Mouse (Mus musculus): ENCODE results near the gene Batf3. TPM values are rescaled to one million over a fixed set of nuclear protein-coding genes. Genes with fewer than 3 reads are reported as not detected.
"Not testable (repeated sequence)": the region's sequence is repeated elsewhere in the genome, so short reads cannot be mapped to it uniquely, and the experiment has no call there.

Gene Batf3
- total RNA-seq, 2 experiments from 2014 or later = 0.57 to 0.97 TPM

- DNase-seq = peak; percentile 75 to 82
- intact Hi-C loops (cut with DNase I) = loop anchor here (1.0 kb wide), 1 partner anchor 182 kb away; no protein-coding TSS in a partner anchor
Observed at GRCm38 (mm10) chr1:191125811-191126638, 28.4 kb downstream of the Batf3 start.

DNA sequence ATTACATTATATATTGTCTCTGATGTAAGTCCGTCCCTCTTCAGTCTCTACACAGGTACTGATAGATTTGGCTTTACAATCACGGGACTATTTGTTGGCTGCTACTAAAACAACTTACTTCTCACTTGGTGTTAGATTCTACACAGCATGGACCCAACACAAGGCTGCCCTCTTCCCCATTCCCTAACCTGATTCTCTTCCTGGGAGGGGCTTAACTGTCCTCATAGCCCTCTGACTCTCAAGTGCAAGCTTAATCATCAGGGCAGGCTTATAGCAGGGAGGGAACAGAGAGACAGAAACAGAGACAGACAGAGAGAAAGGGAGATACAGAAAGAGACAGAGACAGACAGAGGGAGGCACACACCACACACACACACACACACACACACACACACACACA, 34.0 kb downstream of the Batf3 start:
- DNase-seq = no peak
- intact Hi-C loops (cut with DNase I) = loop anchor here (5.0 kb wide), 1 partner anchor 119 kb away; no protein-coding TSS in a partner anchor

DNA sequence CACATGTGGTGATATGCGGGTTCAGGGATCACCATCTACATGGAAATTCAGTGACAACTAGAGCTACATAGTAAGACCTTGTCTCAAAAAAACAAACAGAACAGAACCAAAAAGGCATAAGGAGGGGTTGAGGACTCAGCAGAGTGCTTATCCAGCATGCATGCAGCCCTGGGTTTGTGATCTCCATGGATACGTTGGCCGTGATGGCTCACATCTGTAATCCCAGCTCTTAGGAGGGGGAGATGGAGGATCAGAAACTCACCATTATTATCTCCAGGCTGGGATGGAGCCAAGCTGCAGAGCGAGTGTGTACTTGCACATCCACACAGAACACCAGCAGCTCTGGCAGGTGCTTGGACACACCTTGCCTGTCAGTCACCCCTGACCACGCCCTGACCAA, 34.6 kb downstream of the Batf3 start:
- DNase-seq = no peak
- intact Hi-C loops (cut with DNase I) = loop anchor here (5.0 kb wide), 1 partner anchor 120 kb away; no protein-coding TSS in a partner anchor

- DNase-seq = no peak
- intact Hi-C loops (cut with DNase I) = loop anchor here (5.0 kb wide), 1 partner anchor 121 kb away; no protein-coding TSS in a partner anchor
Observed at GRCm38 (mm10) chr1:191132934-191133333, 35.3 kb downstream of the Batf3 start.

- DNase-seq = no peak
- intact Hi-C loops (cut with DNase I) = no loop called here
Observed at GRCm38 (mm10) chr1:191135406-191135805, 37.8 kb downstream of the Batf3 start.

GRCm38 (mm10) chr1:191138436-191138835, 40.8 kb downstream of the Batf3 start:
- intact Hi-C loops (cut with DNase I) = no loop called here
- DNase-seq = no peak

DNA sequence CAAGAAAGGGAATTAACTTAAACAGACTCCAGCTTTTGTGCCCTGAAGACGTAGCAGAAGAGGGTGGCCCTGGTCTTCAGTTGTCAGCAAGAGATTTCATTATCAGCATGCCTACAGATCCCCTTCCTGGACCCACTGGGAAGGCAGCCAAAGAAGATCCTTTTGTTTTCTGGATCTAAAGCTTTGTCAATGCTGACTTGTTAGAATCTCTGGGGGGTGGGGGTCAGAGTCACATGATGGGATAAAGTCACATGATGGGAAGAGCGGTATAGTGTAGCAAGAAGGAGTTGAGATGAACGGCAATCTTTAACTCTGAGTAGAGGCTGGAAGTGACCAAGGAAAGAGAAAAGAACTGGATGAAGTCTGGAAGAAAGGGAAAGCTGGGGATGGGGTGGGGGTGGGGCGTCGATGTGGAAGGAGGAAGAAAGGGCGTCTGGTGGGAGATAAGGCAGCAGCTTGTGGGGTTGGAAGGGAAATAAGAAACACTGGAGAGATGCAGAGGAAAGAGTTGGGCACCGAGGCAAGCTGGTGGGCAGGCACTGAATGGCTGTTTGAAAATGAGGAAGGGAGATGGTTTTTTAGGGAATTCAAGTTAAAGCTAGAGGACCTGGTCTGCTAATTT, 41.3 kb downstream of the Batf3 start:
- no peak for DNase-seq
- intact Hi-C loops (cut with DNase I) = no loop called here

DNA sequence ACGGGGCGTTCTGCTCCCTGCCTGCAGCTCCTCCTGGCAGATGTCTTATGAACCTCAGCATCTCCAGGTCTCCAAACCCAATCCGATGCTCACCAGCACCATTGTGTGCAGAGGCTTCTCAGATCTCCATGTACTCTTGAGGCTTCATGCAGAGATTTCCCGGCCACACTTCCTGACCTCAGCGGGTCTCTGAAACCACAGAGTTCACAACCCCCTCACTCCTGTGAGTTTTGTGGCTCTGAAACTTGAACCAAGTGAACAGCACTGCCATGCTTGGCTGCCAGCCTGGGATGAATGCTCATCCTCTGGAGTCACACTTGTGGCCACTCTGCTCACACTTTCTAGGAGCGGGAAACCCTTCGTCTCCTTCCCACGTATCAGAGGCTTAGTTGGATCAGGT, 43.3 kb downstream of the Batf3 start:
- no peak for DNase-seq
- intact Hi-C loops (cut with DNase I) = no loop called here

DNA sequence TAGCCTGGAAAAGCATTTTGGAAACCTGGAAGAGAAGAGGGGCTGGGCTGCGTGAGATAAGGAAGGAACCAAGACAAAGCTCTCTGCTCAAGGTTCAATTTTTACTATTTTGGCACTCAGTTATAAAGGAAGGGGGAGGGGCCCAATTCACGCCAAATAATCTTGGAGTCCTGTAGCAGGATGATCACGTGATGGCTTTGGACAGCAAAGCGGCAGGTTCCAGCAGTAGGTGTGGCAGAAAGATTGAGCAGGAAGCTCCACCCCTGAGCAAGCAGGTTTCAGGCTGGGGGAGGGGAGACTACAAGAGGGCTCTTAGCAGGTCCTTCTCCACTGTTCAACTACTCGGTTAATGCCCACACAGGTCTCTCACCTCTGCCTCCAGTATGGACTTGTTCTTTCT, 51.8 kb downstream of the Batf3 start:
- intact Hi-C loops (cut with DNase I); DNase-seq: not testable (repeated sequence)

DNA sequence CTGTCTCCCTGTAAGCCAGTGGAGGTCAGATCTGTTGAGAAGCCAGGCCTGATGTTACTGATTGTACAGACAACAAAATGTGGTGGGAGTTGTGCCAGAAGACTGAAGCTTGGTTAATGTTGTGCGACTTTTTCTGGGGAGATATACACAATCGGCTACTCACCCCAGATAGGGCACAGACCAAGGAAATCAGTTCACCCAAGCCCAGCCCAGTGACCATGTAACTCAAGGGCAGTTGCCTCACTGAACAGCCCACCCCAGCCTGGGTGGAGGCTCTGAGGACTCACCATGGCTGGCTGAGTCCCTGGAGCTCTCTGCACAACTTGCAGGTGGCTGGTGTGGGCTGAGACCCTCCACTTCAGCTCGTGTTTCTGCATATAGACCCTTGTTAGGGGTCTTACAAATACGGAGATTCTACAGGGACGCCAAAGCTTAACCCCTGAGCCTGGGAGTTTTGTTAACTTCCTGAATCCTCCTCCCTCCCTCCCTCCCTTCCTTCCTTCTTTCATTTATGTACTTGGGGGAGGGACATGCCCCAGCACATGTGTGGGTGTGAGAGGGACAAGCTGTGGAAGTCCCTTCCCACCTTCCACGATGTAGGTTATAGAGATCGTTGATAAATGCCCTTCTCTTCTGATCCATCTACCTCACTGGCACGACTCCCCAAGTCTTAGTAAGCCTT, 53.4 kb downstream of the Batf3 start:
- intact Hi-C loops (cut with DNase I) = no loop called here
- DNase-seq = no peak

GRCm38 (mm10) chr1:191153052-191153451, 55.4 kb downstream of the Batf3 start:
- DNase-seq = peak; percentile 50 to 64
- intact Hi-C loops (cut with DNase I) = no loop called here

GRCm38 (mm10) chr1:191154314-191154713, 56.7 kb downstream of the Batf3 start:
- intact Hi-C loops (cut with DNase I) = no loop called here
- DNase-seq = no peak

Other genes starting within 250 kb of the Batf3 start
- 10 to 100 TPM; 22.2 to 23.1 TPM for gene Rps6kc1, start 186.1 kb upstream of the Batf3 start, total RNA-seq (2021)
- 10 to 100 TPM; 28.1 to 32.9 TPM for gene Angel2, start 172.7 kb upstream of the Batf3 start, total RNA-seq (2021)
- gene Vash2, start 118.6 kb upstream of the Batf3 start, total RNA-seq (2021) = 1 to 10 TPM; 6.3 to 7.5 TPM
- 10 to 100 TPM in 1 of 2 experiments, 1 to 10 TPM in 1; 8.8 to 10.3 TPM for gene Flvcr1, start 71.7 kb upstream of the Batf3 start, total RNA-seq (2021)
- not detected for gene Spata45, start 61.2 kb upstream of the Batf3 start, total RNA-seq (2021)
- gene Tatdn3, start 34.9 kb upstream of the Batf3 start, total RNA-seq (2021) = 10 to 100 TPM; 20.6 to 26.8 TPM
- gene Nsl1, start 34.8 kb upstream of the Batf3 start, total RNA-seq (2021) = 1 to 10 TPM; 2.3 to 2.7 TPM
- gene Fam71a, start 67.0 kb downstream of the Batf3 start, total RNA-seq (2021) = not detected
- gene Atf3, start 120.2 kb downstream of the Batf3 start, total RNA-seq (2021) = 1 to 10 TPM; 5.3 to 5.6 TPM
- gene Nenf, start 220.3 kb downstream of the Batf3 start, total RNA-seq (2021) = 100 to 1,000 TPM; 107 to 116 TPM
- gene Tmem206, start 228.1 kb downstream of the Batf3 start, total RNA-seq (2021) = 1 to 10 TPM; 4.4 to 7.0 TPM